Mouse (Mus musculus) kidney, adult 2 months (tissue): ENCODE data around the gene Adcy2.

Source experiments
- CTCF ChIP-seq: fragments of 200-500 bp; conservative IDR thresholded peaks from 2 replicates; pipeline ENCODE4 v1.5.1; 2011; ENCODE audit warnings: low read depth, mild to moderate bottlenecking, control low read depth, low read length, moderate library complexity, mixed read lengths; ENCODE audit not compliant: insufficient read depth, insufficient read length
- POLR2A ChIP-seq: fragments of 200-500 bp; IDR thresholded peaks from one replicate; pipeline ENCODE4 v1.6.1; 2011; ENCODE audit warnings: low read depth, low read length, control low read depth

DNA sequence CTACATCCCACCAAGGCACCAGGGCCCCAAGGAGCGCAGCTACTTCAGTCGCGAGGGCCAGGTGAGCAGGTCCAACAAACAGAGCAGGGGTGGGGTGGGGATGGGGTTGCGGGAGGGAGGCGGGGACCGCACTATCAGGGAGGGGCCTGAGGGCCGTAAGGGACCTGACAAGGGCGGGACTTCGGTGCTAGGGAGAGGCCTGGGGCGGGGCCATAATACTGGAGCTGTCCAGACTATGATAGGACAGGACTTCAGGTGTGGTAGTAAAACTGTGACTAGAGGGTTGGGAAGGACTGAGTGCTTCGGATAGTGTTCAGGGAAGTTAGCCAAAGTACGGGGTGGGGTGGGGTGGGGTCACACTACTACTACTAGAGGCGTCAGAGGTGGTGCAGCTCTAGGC, 401.7 kb downstream of the Adcy2 start:
- TF ChIP-seq POLR2A = no peak
- TF ChIP-seq CTCF = no peak
